Mouse (Mus musculus): ENCODE results near the gene Pde7b. TPM values are rescaled to one million over a fixed set of nuclear protein-coding genes. Genes with fewer than 3 reads are reported as not detected.

Pde7b gene
- polyA plus RNA-seq, 1 experiment from 2014 or later: 3.9 TPM

DNA sequence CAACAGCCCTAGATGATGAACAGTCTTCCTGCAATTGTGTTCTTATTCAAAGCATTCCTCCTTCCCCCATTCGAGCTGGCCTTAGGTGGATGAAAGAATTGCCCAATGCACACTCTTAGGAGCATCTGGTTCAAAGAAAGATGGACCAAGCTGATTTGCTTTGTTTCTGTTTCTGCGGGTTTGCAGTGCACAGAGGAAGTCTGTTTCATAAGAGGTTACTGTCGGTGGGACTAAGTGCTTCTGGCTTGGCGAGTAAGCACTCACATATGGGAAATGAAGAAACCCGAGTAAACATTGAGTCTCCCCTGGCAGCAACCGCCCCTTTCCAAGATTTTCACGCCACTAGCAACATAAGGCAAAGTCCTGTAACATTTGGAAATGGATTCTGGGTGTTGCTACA, 134.8 kb downstream of the Pde7b start:
- Histone ChIP-seq H3K4me2 (replicated peaks) (no peak overlapping the region), H3K4me1 (replicated peaks; ENCODE audit: control insufficient read depth, insufficient read depth, low read length) (no peaks in the 10 kb centered on the region), H3K9me3 (ENCODE audit: control insufficient read depth, low read length) (no peaks in the 10 kb centered on the region), H3K4me3 (replicated peaks; ENCODE audit: low read length) (no peak overlapping the region), H3K27ac (no peak overlapping the region), H3K36me3 (replicated peaks; ENCODE audit: control insufficient read depth, insufficient read depth) (no peaks in the 10 kb centered on the region), H3K27me3 (ENCODE audit: control insufficient read depth, insufficient read depth, low read length) (no peaks in the 10 kb centered on the region), H3K9ac (no peak overlapping the region)
- ATAC-seq (ENCODE audit: low FRiP score) (no peak), DNase-seq (ENCODE audit: low spot score) (no peak)
- 77% methylated on average over 7 of the region's 7 CpGs for WGBS

DNA sequence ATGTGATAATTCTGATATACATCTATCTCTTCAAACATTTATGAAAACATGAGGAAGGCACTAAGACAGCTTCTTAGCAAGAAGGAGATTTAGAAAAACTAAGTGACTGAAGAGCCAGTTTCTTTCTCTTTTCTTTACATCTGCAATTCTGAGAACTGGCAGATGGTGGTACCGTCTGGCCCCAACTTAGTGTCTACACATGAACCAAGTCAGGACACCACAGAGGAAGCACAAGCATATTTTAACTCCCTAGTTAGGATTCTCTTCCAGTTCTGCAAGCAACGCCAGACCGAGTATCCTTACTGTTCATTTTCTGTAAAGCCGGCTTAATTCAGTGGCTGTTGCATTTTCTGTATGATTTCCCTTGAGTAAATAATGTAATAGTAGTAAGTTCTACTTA, 138.9 kb downstream of the Pde7b start:
- Histone ChIP-seq H3K27ac (no peak overlapping the region), H3K9ac (no peak overlapping the region), H3K27me3 (ENCODE audit: control insufficient read depth, insufficient read depth, low read length) (no peaks in the 10 kb centered on the region), H3K4me3 (replicated peaks; ENCODE audit: low read length) (no peak overlapping the region), H3K36me3 (replicated peaks; ENCODE audit: control insufficient read depth, insufficient read depth) (no peaks in the 10 kb centered on the region), H3K9me3 (ENCODE audit: control insufficient read depth, low read length) (no peaks in the 10 kb centered on the region), H3K4me2 (replicated peaks) (no peak overlapping the region), H3K4me1 (replicated peaks; ENCODE audit: control insufficient read depth, insufficient read depth, low read length) (no peaks in the 10 kb centered on the region)
- DNase-seq (ENCODE audit: low spot score): no peak
- no peak for ATAC-seq (ENCODE audit: low FRiP score)
- 86% methylated on average over 4 of the region's 4 CpGs for WGBS

DNA sequence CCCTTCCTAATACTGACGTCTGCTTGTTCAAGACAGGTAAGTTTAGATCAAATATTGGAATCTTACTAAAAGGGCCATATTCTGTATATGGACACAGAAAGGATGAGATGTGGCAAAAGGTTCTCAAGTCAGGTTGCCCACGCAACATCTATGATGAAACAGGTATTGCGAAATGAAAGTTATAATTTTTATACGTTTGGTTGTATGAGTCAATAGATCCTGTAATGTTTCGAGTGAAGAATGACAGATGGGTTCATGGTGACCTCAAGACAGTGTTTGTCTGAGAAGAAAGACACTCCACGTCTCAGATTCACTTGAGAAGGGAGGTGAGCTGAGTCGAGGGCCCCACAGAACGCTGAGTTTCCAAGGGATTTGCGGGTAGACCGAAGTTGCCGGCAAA, 149.9 kb downstream of the Pde7b start:
- DNase-seq (ENCODE audit: low spot score) (no peak), ATAC-seq (ENCODE audit: low FRiP score) (no peak)
- 95% methylated on average over 11 of the region's 11 CpGs for WGBS

DNA sequence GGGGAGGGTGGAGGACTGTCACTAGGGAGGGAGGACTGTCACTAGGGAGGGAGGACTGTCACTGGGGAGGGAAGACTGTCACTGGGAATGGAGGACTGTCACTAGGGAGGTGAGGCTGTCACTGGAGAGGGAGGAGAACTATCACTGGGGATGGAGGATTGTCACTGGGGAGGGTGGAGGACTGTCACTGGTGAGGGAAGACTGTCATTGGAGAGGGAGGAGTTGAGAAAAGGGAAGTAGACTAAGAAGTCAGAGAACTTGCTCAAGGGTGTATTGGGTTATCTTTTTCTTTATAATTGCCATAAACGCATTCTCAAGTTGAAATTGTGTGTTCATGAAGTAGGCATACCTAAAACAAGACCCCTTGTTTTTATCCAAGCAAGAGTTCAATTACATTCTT, 150.5 kb downstream of the Pde7b start:
- no peak overlapping the region for H3K27ac ChIP-seq
- H3K9me3 ChIP-seq (ENCODE audit: control insufficient read depth, low read length): no peaks in the 10 kb centered on the region
- DNase-seq (ENCODE audit: low spot score) (no peak), ATAC-seq (ENCODE audit: low FRiP score) (no peak)
- no peaks in the 10 kb centered on the region for H3K4me1 ChIP-seq (replicated peaks; ENCODE audit: control insufficient read depth, insufficient read depth, low read length)
- no peak overlapping the region for H3K4me3 ChIP-seq (replicated peaks; ENCODE audit: low read length)
- 89% methylated on average over 1 of the region's 1 CpGs for WGBS
- no peak overlapping the region for H3K9ac ChIP-seq
- no peak overlapping the region for H3K4me2 ChIP-seq (replicated peaks)
- H3K27me3 ChIP-seq (ENCODE audit: control insufficient read depth, insufficient read depth, low read length): no peaks in the 10 kb centered on the region
- H3K36me3 ChIP-seq (replicated peaks; ENCODE audit: control insufficient read depth, insufficient read depth): no peaks in the 10 kb centered on the region

More for the DNA sequence above, 149.9 kb downstream of the Pde7b start:
- H3K4me3 ChIP-seq (replicated peaks; ENCODE audit: low read length): no peak overlapping the region
- no peak overlapping the region for H3K4me2 ChIP-seq (replicated peaks)
- no peak overlapping the region for H3K27ac ChIP-seq
- no peaks in the 10 kb centered on the region for H3K4me1 ChIP-seq (replicated peaks; ENCODE audit: control insufficient read depth, insufficient read depth, low read length)
- H3K9me3 ChIP-seq (ENCODE audit: control insufficient read depth, low read length): no peaks in the 10 kb centered on the region
- no peaks in the 10 kb centered on the region for H3K36me3 ChIP-seq (replicated peaks; ENCODE audit: control insufficient read depth, insufficient read depth)
- no peaks in the 10 kb centered on the region for H3K27me3 ChIP-seq (ENCODE audit: control insufficient read depth, insufficient read depth, low read length)
- no peak overlapping the region for H3K9ac ChIP-seq

DNA sequence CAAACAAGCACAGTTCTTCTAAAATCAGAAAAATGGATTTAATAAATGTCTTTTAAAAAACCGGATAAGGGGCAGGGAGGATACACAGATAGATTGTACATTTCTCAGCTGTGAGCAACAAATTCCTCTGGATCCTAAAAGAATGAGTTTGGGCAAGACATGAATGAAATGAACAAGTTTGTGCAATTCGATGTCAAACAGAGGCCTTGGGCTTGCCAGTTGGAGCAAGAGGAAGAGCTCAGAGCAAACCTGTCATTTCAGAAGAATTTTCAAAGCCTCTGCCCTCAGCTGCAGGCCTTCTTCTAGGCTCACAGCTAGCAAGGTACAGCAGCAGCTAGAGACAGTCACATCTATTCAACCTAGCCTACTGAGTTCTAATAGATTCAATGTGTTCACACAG, 153.4 kb downstream of the Pde7b start:
- ATAC-seq (ENCODE audit: low FRiP score) (no peak), DNase-seq (ENCODE audit: low spot score) (no peak)
- no peaks in the 10 kb centered on the region for H3K4me1 ChIP-seq (replicated peaks; ENCODE audit: control insufficient read depth, insufficient read depth, low read length)
- H3K27me3 ChIP-seq (ENCODE audit: control insufficient read depth, insufficient read depth, low read length): no peaks in the 10 kb centered on the region
- H3K9ac ChIP-seq: no peak overlapping the region
- 90% methylated on average over 2 of the region's 2 CpGs for WGBS
- no peaks in the 10 kb centered on the region for H3K9me3 ChIP-seq (ENCODE audit: control insufficient read depth, low read length)
- no peak overlapping the region for H3K4me2 ChIP-seq (replicated peaks)
- no peaks in the 10 kb centered on the region for H3K36me3 ChIP-seq (replicated peaks; ENCODE audit: control insufficient read depth, insufficient read depth)
- no peak overlapping the region for H3K27ac ChIP-seq
- no peak overlapping the region for H3K4me3 ChIP-seq (replicated peaks; ENCODE audit: low read length)

DNA sequence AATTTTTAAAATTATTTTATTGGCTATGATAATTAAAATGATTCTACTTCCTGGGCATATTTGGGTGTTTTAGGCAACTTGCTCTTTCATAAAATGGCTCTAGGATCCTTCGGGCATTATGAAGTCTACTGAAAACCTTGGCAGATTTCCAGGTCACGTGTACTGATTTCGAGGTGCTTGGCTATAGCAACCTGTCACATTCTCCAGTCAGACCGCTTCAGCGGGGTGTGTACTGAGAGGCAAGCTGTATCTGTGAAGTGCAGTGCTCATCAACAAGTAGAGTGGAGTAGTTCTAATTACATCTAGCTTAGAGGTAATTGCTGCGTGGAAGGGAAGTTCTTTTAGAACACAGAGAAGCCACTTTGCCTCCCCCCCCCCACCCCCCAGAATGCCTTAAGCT, 156.2 kb downstream of the Pde7b start:
- ATAC-seq (ENCODE audit: low FRiP score): no peak
- 84% methylated on average over 6 of the region's 6 CpGs for WGBS
- Histone ChIP-seq H3K4me3 (replicated peaks; ENCODE audit: low read length) (no peak overlapping the region), H3K27me3 (ENCODE audit: control insufficient read depth, insufficient read depth, low read length) (no peaks in the 10 kb centered on the region), H3K27ac (no peak overlapping the region), H3K9ac (no peak overlapping the region), H3K4me2 (replicated peaks) (no peak overlapping the region), H3K36me3 (replicated peaks; ENCODE audit: control insufficient read depth, insufficient read depth) (no peaks in the 10 kb centered on the region), H3K4me1 (replicated peaks; ENCODE audit: control insufficient read depth, insufficient read depth, low read length) (no peaks in the 10 kb centered on the region), H3K9me3 (ENCODE audit: control insufficient read depth, low read length) (no peaks in the 10 kb centered on the region)
- no peak for DNase-seq (ENCODE audit: low spot score)

DNA sequence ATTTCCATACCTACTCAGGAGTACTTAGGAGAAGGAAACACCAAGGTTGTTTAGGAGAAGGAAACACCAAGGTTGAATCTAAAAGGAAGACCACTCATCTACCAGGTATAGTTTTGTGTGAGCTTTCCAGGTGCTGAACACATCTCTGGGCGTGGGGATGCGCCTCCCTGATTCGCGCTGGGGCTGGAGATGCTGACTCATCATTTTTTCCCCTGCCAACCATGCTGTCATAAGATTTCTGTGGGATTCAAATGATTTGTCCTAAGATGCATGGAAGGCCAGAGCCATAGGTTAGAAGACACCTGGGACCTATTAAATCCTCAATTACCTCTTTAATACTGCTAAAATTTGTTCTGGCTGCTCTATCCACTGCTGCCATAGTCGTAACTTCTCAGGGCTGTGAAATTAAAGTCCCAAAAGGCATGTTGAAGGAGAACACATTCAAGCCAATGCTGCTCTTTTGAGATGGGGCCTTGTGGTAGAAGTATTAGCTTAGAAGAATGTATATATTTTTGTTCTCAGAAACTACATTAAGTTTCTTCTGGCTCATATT, 157.1 kb downstream of the Pde7b start:
- no peak overlapping the region for H3K27ac ChIP-seq
- H3K4me2 ChIP-seq (replicated peaks): no peak overlapping the region
- no peaks in the 10 kb centered on the region for H3K36me3 ChIP-seq (replicated peaks; ENCODE audit: control insufficient read depth, insufficient read depth)
- H3K4me3 ChIP-seq (replicated peaks; ENCODE audit: low read length): no peak overlapping the region
- H3K27me3 ChIP-seq (ENCODE audit: control insufficient read depth, insufficient read depth, low read length): no peaks in the 10 kb centered on the region
- H3K4me1 ChIP-seq (replicated peaks; ENCODE audit: control insufficient read depth, insufficient read depth, low read length): no peaks in the 10 kb centered on the region
- no peaks in the 10 kb centered on the region for H3K9me3 ChIP-seq (ENCODE audit: control insufficient read depth, low read length)
- H3K9ac ChIP-seq: no peak overlapping the region
- DNase-seq (ENCODE audit: low spot score) (no peak), ATAC-seq (ENCODE audit: low FRiP score) (no peak)
- 93% methylated on average over 5 of the region's 5 CpGs for WGBS

DNA sequence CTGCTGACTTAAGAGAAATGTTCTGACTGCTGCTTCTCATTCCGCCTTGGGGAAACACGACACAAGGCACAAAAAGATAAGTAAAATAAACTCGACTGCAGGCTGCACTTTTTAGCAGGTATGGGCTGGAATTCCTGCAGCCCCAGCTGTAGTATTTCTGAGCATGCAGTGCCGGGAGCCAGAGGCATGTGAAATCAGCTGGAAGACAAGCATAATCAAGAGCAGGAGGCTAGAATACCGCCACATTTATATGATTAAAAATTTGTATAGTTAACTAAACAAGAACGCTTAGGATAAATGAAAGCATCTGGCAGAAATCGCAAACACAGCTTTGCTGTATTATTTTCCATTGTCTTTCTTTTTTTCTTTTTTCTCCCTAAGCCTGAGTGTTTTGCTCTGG, 168.4 kb downstream of the Pde7b start:
- Histone ChIP-seq H3K36me3 (replicated peaks; ENCODE audit: control insufficient read depth, insufficient read depth) (no peaks in the 10 kb centered on the region), H3K4me2 (replicated peaks) (no peak overlapping the region), H3K4me3 (replicated peaks; ENCODE audit: low read length) (no peak overlapping the region), H3K27ac (no peak overlapping the region), H3K9ac (no peak overlapping the region), H3K4me1 (replicated peaks; ENCODE audit: control insufficient read depth, insufficient read depth, low read length) (no peaks in the 10 kb centered on the region; the same call in 1 of the 2 replicates), H3K27me3 (ENCODE audit: control insufficient read depth, insufficient read depth, low read length) (no peaks in the 10 kb centered on the region), H3K9me3 (ENCODE audit: control insufficient read depth, low read length) (no peaks in the 10 kb centered on the region)
- WGBS: 71% methylated on average over 7 of the region's 7 CpGs
- DNase-seq (ENCODE audit: low spot score): no peak
- no peak for ATAC-seq (ENCODE audit: low FRiP score)

DNA sequence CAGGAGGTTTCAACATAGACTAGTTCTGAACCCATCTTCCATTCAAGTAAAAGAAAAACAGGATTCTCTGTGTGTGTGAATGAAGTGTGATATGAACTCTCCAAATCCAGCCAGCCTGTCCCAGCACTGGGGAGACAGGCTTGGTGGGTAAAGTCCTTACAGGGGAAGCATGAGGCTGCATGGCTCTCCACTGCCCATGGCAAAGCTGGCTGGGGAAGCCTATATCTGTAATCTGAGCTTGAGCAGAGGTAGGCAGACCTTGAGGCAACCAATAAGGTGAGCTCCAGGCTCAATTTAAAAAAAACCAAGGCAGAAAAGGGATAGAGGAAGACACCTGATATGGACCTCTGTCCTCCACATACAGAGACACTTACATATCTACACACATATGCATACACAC, 173.5 kb downstream of the Pde7b start:
- H3K27me3 ChIP-seq (ENCODE audit: control insufficient read depth, insufficient read depth, low read length): no peaks in the 10 kb centered on the region
- H3K4me1 ChIP-seq (replicated peaks; ENCODE audit: control insufficient read depth, insufficient read depth, low read length): peaks cover 16% of the 10 kb centered on the region; the same call in 1 of the 2 replicates
- no peak overlapping the region for H3K9ac ChIP-seq
- no peak overlapping the region for H3K4me2 ChIP-seq (replicated peaks)
- no peak overlapping the region for H3K4me3 ChIP-seq (replicated peaks; ENCODE audit: low read length)
- no peak for ATAC-seq (ENCODE audit: low FRiP score)
- H3K9me3 ChIP-seq (ENCODE audit: control insufficient read depth, low read length): no peaks in the 10 kb centered on the region
- no peaks in the 10 kb centered on the region for H3K36me3 ChIP-seq (replicated peaks; ENCODE audit: control insufficient read depth, insufficient read depth)
- H3K27ac ChIP-seq: no peak overlapping the region
- DNase-seq (ENCODE audit: low spot score): no peak

DNA sequence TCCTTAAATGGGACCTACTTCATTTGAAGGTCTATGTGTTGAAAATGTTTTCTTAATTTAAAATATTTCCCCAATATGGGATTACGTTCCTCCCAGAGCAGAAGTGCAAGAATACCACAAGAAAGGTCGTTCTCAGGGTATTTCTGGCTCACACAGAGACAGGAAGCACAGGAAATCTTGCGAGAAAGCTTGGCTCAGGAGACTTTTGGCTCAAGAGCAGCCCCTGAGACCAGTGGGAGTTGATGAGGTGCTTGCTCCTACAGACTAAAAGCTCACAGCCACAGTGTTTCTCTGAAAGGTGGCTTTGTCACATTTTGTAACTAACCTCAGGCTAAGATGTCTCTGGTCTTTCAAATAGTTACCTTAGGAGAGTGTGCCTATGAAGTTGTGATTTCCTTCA, 174.1 kb downstream of the Pde7b start:
- Histone ChIP-seq H3K4me1 (replicated peaks; ENCODE audit: control insufficient read depth, insufficient read depth, low read length) (peaks cover 16% of the 10 kb centered on the region; the same call in 1 of the 2 replicates), H3K9me3 (ENCODE audit: control insufficient read depth, low read length) (no peaks in the 10 kb centered on the region), H3K27ac (no peak overlapping the region), H3K4me2 (replicated peaks) (no peak overlapping the region), H3K27me3 (ENCODE audit: control insufficient read depth, insufficient read depth, low read length) (no peaks in the 10 kb centered on the region), H3K4me3 (replicated peaks; ENCODE audit: low read length) (no peak overlapping the region), H3K36me3 (replicated peaks; ENCODE audit: control insufficient read depth, insufficient read depth) (no peaks in the 10 kb centered on the region), H3K9ac (no peak overlapping the region)
- 80% methylated on average over 3 of the region's 3 CpGs for WGBS
- DNase-seq (ENCODE audit: low spot score): no peak
- no peak for ATAC-seq (ENCODE audit: low FRiP score)
